Mouse (Mus musculus): ENCODE data around the gene Ocm.

The Ocm gene

GRCm38 (mm10) chr5:143999409-143999808, 27.1 kb downstream of the Ocm start:
- no peak for DNase-seq (ENCODE audit: low spot score)

GRCm38 (mm10) chr5:143994632-143995365, 31.7 kb downstream of the Ocm start:
- no peak for DNase-seq (ENCODE audit: low spot score)

GRCm38 (mm10) chr5:143993849-143994248, 32.6 kb downstream of the Ocm start:
- DNase-seq (ENCODE audit: low spot score), result no peak

- no peak for DNase-seq (ENCODE audit: low spot score)
These were observed 33.2 kb downstream of the Ocm start for GRCm38 (mm10) chr5:143993260-143993659.

- DNase-seq (ENCODE audit: low spot score), result no peak
These were observed 33.8 kb downstream of the Ocm start for GRCm38 (mm10) chr5:143992661-143993060.

GRCm38 (mm10) chr5:143990086-143990485, 36.4 kb downstream of the Ocm start:
- DNase-seq (ENCODE audit: low spot score), result no peak

GRCm38 (mm10) chr5:143989046-143989445, 37.4 kb downstream of the Ocm start:
- no peak for DNase-seq (ENCODE audit: low spot score)

- DNase-seq (ENCODE audit: low spot score), result peak; percentile 34
These were observed 38.9 kb downstream of the Ocm start for GRCm38 (mm10) chr5:143987596-143987995.

- no peak for DNase-seq (ENCODE audit: low spot score)
These were observed 41.1 kb downstream of the Ocm start for GRCm38 (mm10) chr5:143985381-143985780.

GRCm38 (mm10) chr5:143982361-143982760, 44.1 kb downstream of the Ocm start:
- no peak for DNase-seq (ENCODE audit: low spot score)

- DNase-seq (ENCODE audit: low spot score), result no peak
These were observed 45.6 kb downstream of the Ocm start for GRCm38 (mm10) chr5:143980858-143981257.

GRCm38 (mm10) chr5:143976726-143977431, 49.6 kb downstream of the Ocm start:
- no peak for DNase-seq (ENCODE audit: low spot score)

GRCm38 (mm10) chr5:143976232-143976631, 50.2 kb downstream of the Ocm start:
- no peak for DNase-seq (ENCODE audit: low spot score)

- no peak for DNase-seq (ENCODE audit: low spot score)
These were observed 50.9 kb downstream of the Ocm start for GRCm38 (mm10) chr5:143975631-143975933.

GRCm38 (mm10) chr5:143974931-143975630, 51.4 kb downstream of the Ocm start:
- DNase-seq (ENCODE audit: low spot score), result peak; percentile 80

GRCm38 (mm10) chr5:143972628-143973027, 53.8 kb downstream of the Ocm start:
- no peak for DNase-seq (ENCODE audit: low spot score)

Data from adipocyte (in vitro differentiated cells).